Mouse (Mus musculus) liver, postnatal 0 days (tissue): ENCODE results near the gene Bid.

Experiments
- CTCF ChIP-seq: sonication (generic); IDR thresholded peaks from 2 replicates; pipeline ENCODE4 v1.5.1; 2016; ENCODE audit warnings: antibody characterized with exemption, low read depth
- EP300 ChIP-seq: IDR thresholded peaks from 2 replicates; pipeline ENCODE4 v1.6.1; 2016; ENCODE audit warnings: antibody characterized with exemption, low read depth, mild to moderate bottlenecking

- TF ChIP-seq CTCF (no peak), EP300 (no peak)
Observed at GRCm38 (mm10) chr6:120884436-120884835, 32.2 kb downstream of the Bid start.
